Mouse (Mus musculus): Measurements from ENCODE around the gene Ift52.
A peak's percentile ranks its signal among the peaks of the same experiment; 100 is the strongest.

Ift52 gene

GRCm38 (mm10) chr2:163016916-163017743, at the start of gene Ift52:
Gene Ift52 (plus strand): TSS chr2:163017354.
- DNase-seq (ENCODE audit: low spot score): peak; percentile 88

GRCm38 (mm10) chr2:162968357-162968756, 48.8 kb upstream of the Ift52 start:
- peak; percentile 39 for DNase-seq (ENCODE audit: low spot score)

GRCm38 (mm10) chr2:162969101-162969500, 48.1 kb upstream of the Ift52 start:
- DNase-seq (ENCODE audit: low spot score): no peak

GRCm38 (mm10) chr2:162970896-162971295, 46.3 kb upstream of the Ift52 start:
- no peak for DNase-seq (ENCODE audit: low spot score)

GRCm38 (mm10) chr2:162972752-162973151, 44.4 kb upstream of the Ift52 start:
- DNase-seq (ENCODE audit: low spot score): no peak

- no peak for DNase-seq (ENCODE audit: low spot score)
Observed at GRCm38 (mm10) chr2:162973206-162973605, 43.9 kb upstream of the Ift52 start.

- no peak for DNase-seq (ENCODE audit: low spot score)
Observed at GRCm38 (mm10) chr2:162973637-162974036, 43.5 kb upstream of the Ift52 start.

GRCm38 (mm10) chr2:162975157-162975775, 41.9 kb upstream of the Ift52 start:
- no peak for DNase-seq (ENCODE audit: low spot score)

- DNase-seq (ENCODE audit: low spot score): no peak
Observed at GRCm38 (mm10) chr2:162976001-162976400, 41.2 kb upstream of the Ift52 start.

GRCm38 (mm10) chr2:162984381-162984780, 32.8 kb upstream of the Ift52 start:
- DNase-seq (ENCODE audit: low spot score): no peak

- DNase-seq (ENCODE audit: low spot score): no peak
Observed at GRCm38 (mm10) chr2:162985923-162986322, 31.2 kb upstream of the Ift52 start.

- DNase-seq (ENCODE audit: low spot score): no peak
Observed at GRCm38 (mm10) chr2:162986764-162987163, 30.4 kb upstream of the Ift52 start.

- no peak for DNase-seq (ENCODE audit: low spot score)
Observed at GRCm38 (mm10) chr2:162987218-162987617, 29.9 kb upstream of the Ift52 start, which contains the start of gene Sgk2. Gene Sgk2 (plus strand): TSS chr2:162987330.

GRCm38 (mm10) chr2:162988235-162988634, 28.9 kb upstream of the Ift52 start:
- no peak for DNase-seq (ENCODE audit: low spot score)

- DNase-seq (ENCODE audit: low spot score): no peak
Observed at GRCm38 (mm10) chr2:162991394-162992083, 25.6 kb upstream of the Ift52 start.

- no peak for DNase-seq (ENCODE audit: low spot score)
Observed at GRCm38 (mm10) chr2:162992084-162992437, 25.1 kb upstream of the Ift52 start.

GRCm38 (mm10) chr2:162993881-162994616, 23.1 kb upstream of the Ift52 start:
- no peak for DNase-seq (ENCODE audit: low spot score)

- peak; percentile 36 for DNase-seq (ENCODE audit: low spot score)
Observed at GRCm38 (mm10) chr2:162998528-162999230, 18.5 kb upstream of the Ift52 start.

GRCm38 (mm10) chr2:162999744-163000143, 17.4 kb upstream of the Ift52 start:
- DNase-seq (ENCODE audit: low spot score): peak; percentile 14

GRCm38 (mm10) chr2:163001071-163001470, 16.1 kb upstream of the Ift52 start:
- no peak for DNase-seq (ENCODE audit: low spot score)

- DNase-seq (ENCODE audit: low spot score): no peak
Observed at GRCm38 (mm10) chr2:163007299-163007698, 9.9 kb upstream of the Ift52 start.

- DNase-seq (ENCODE audit: low spot score): no peak
Observed at GRCm38 (mm10) chr2:163031289-163031688, 14.1 kb downstream of the Ift52 start.
